Mouse (Mus musculus) hindbrain, embryonic 10.5 days (tissue): ENCODE measurements at regions not wholly inside any gene's neighbourhood (a gene's known extent, or its start where the extent isn't known, plus 50 kb on each side); places are given as distances from the start of the nearest gene placed in this dataset.

Source experiments
- DNase-seq: peaks from one replicate; pipeline ENCODE4 v3.0.0-alpha.2; 2017; ENCODE audit warnings: low spot score
- H3K27ac ChIP-seq: fragments of 300-500 bp; sonication (generic); 2 replicates; pipeline ENCODE4 v1.5.1; 2016; ENCODE audit warnings: mild to moderate bottlenecking, moderate library complexity
- H3K27me3 ChIP-seq: fragments of 300-500 bp; sonication (generic); 2 replicates; pipeline ENCODE4 v1.6.1; 2016; ENCODE audit warnings: mild to moderate bottlenecking; ENCODE audit not compliant: poor library complexity, insufficient read depth, severe bottlenecking
- H3K36me3 ChIP-seq: fragments of 300-500 bp; sonication (generic); 2 replicates; pipeline ENCODE4 v1.6.1; 2016; ENCODE audit warnings: mild to moderate bottlenecking, moderate library complexity
- H3K4me1 ChIP-seq: fragments of 300-500 bp; sonication (generic); replicated peaks from 2 replicates; pipeline ENCODE4 v1.6.1; 2016; ENCODE audit warnings: mild to moderate bottlenecking
- H3K4me3 ChIP-seq: fragments of 300-500 bp; sonication (generic); 2 replicates; pipeline ENCODE4 v1.5.1; 2016; ENCODE audit warnings: mild to moderate bottlenecking, moderate library complexity
- H3K9me3 ChIP-seq: fragments of 300-500 bp; sonication (generic); 2 replicates; pipeline ENCODE4 v1.6.1; 2016; ENCODE audit warnings: mild to moderate bottlenecking, moderate library complexity
- WGBS: fragments of 180-500 bp; shearing (Covaris S2); methylation state at CpG from one replicate; pipeline ENCODE4 v1.1.7; 2016; 5-methylcytosine and 5-hydroxymethylcytosine counted together

GRCm38 (mm10) chr12:25224201-25224600, 127.3 kb upstream of the Id2 start:
- H3K27ac ChIP-seq, result no peak overlapping the region
- H3K27me3 ChIP-seq, result peaks cover 6% of the 10 kb centered on the region; the same call in 1 of the 2 replicates
- peaks cover 32% of the 10 kb centered on the region for H3K4me1 ChIP-seq
- no peaks in the 10 kb centered on the region for H3K9me3 ChIP-seq
- no peak overlapping the region for H3K4me3 ChIP-seq
- 90% methylated on average over 2 of the region's 2 CpGs for WGBS
- no peaks in the 10 kb centered on the region for H3K36me3 ChIP-seq
- no peak for DNase-seq

- H3K36me3 ChIP-seq, result no peaks in the 10 kb centered on the region
- no peak overlapping the region for H3K27ac ChIP-seq
- H3K4me1 ChIP-seq, result peaks cover 38% of the 10 kb centered on the region
- H3K4me3 ChIP-seq, result no peak overlapping the region
- 86% methylated on average over 4 of the region's 4 CpGs for WGBS
- H3K27me3 ChIP-seq, result peaks cover 6% of the 10 kb centered on the region; the same call in 1 of the 2 replicates
- H3K9me3 ChIP-seq, result no peaks in the 10 kb centered on the region
- no peak for DNase-seq
These were observed 126.6 kb upstream of the Id2 start for GRCm38 (mm10) chr12:25223539-25223938.

- Histone ChIP-seq H3K4me3 (no peak overlapping the region), H3K4me1 (peaks cover 64% of the 10 kb centered on the region), H3K9me3 (no peaks in the 10 kb centered on the region), H3K27me3 (peaks cover 13% of the 10 kb centered on the region), H3K27ac (peak overlapping the region; percentile 65), H3K36me3 (no peaks in the 10 kb centered on the region)
- 11% methylated on average over 4 of the region's 4 CpGs for WGBS
- DNase-seq, result no peak
These were observed 123.8 kb upstream of the Id2 start for GRCm38 (mm10) chr12:25220780-25221106.

- Histone ChIP-seq H3K27ac (peak overlapping the region; percentile 65), H3K36me3 (no peaks in the 10 kb centered on the region), H3K4me3 (no peak overlapping the region), H3K4me1 (peaks cover 69% of the 10 kb centered on the region), H3K27me3 (peaks cover 17% of the 10 kb centered on the region), H3K9me3 (no peaks in the 10 kb centered on the region)
- no peak for DNase-seq
- WGBS, result 60% methylated on average over 9 of the region's 9 CpGs
These were observed 123.3 kb upstream of the Id2 start for GRCm38 (mm10) chr12:25220096-25220779.

GRCm38 (mm10) chr12:25219546-25219945, 122.6 kb upstream of the Id2 start:
- no peaks in the 10 kb centered on the region for H3K9me3 ChIP-seq
- no peak for DNase-seq
- peak overlapping the region; percentile 65; the same call in 1 of the 2 replicates for H3K27ac ChIP-seq
- H3K4me3 ChIP-seq, result no peak overlapping the region
- peaks cover 70% of the 10 kb centered on the region for H3K4me1 ChIP-seq
- H3K36me3 ChIP-seq, result no peaks in the 10 kb centered on the region
- 81% methylated on average over 10 of the region's 10 CpGs for WGBS
- H3K27me3 ChIP-seq, result peaks cover 17% of the 10 kb centered on the region

GRCm38 (mm10) chr12:25216792-25217516, 120.0 kb upstream of the Id2 start:
- 9% methylated on average over 5 of the region's 5 CpGs for WGBS
- Histone ChIP-seq H3K36me3 (no peaks in the 10 kb centered on the region), H3K9me3 (peaks cover 3% of the 10 kb centered on the region; the same call in 1 of the 2 replicates), H3K27me3 (peaks cover 17% of the 10 kb centered on the region), H3K4me1 (peaks cover 70% of the 10 kb centered on the region), H3K4me3 (no peak overlapping the region), H3K27ac (peak overlapping the region; percentile 70)
- peak; percentile 46 for DNase-seq

- peaks cover 3% of the 10 kb centered on the region; the same call in 1 of the 2 replicates for H3K9me3 ChIP-seq
- peaks cover 14% of the 10 kb centered on the region for H3K27me3 ChIP-seq
- WGBS, result 65% methylated on average over 5 of the region's 5 CpGs
- no peak for DNase-seq
- H3K4me3 ChIP-seq, result no peak overlapping the region
- peaks cover 69% of the 10 kb centered on the region for H3K4me1 ChIP-seq
- H3K36me3 ChIP-seq, result no peaks in the 10 kb centered on the region
- H3K27ac ChIP-seq, result 0 out of 2 replicates have a peak overlapping the region, but pooled peaks have one; percentile 8
These were observed 118.3 kb upstream of the Id2 start for GRCm38 (mm10) chr12:25215266-25215665.

GRCm38 (mm10) chr12:25213782-25214478, 117.0 kb upstream of the Id2 start:
- H3K4me3 ChIP-seq, result no peak overlapping the region
- peaks cover 14% of the 10 kb centered on the region for H3K27me3 ChIP-seq
- no peak for DNase-seq
- H3K4me1 ChIP-seq, result peaks cover 69% of the 10 kb centered on the region
- WGBS, result 86% methylated on average over 11 of the region's 11 CpGs
- H3K9me3 ChIP-seq, result peaks cover 3% of the 10 kb centered on the region; the same call in 1 of the 2 replicates
- H3K27ac ChIP-seq, result no peak overlapping the region
- H3K36me3 ChIP-seq, result no peaks in the 10 kb centered on the region

GRCm38 (mm10) chr12:25211331-25211730, 114.4 kb upstream of the Id2 start:
- H3K9me3 ChIP-seq, result peaks cover 3% of the 10 kb centered on the region; the same call in 1 of the 2 replicates
- H3K4me3 ChIP-seq, result no peak overlapping the region
- no peaks in the 10 kb centered on the region for H3K36me3 ChIP-seq
- 77% methylated on average over 6 of the region's 6 CpGs for WGBS
- H3K4me1 ChIP-seq, result peaks cover 56% of the 10 kb centered on the region
- 0 out of 2 replicates have a peak overlapping the region, but pooled peaks have one; percentile 37 for H3K27ac ChIP-seq
- peaks cover 6% of the 10 kb centered on the region; the same call in 1 of the 2 replicates for H3K27me3 ChIP-seq
- no peak for DNase-seq

GRCm38 (mm10) chr12:25210597-25210996, 113.7 kb upstream of the Id2 start:
- no peaks in the 10 kb centered on the region for H3K36me3 ChIP-seq
- H3K4me1 ChIP-seq, result peaks cover 50% of the 10 kb centered on the region
- H3K4me3 ChIP-seq, result no peak overlapping the region
- DNase-seq, result no peak
- WGBS, result 87% methylated on average over 3 of the region's 3 CpGs
- no peak overlapping the region for H3K27ac ChIP-seq
- H3K27me3 ChIP-seq, result peaks cover 3% of the 10 kb centered on the region; the same call in 1 of the 2 replicates
- H3K9me3 ChIP-seq, result peaks cover 3% of the 10 kb centered on the region; the same call in 1 of the 2 replicates

- peaks cover 44% of the 10 kb centered on the region for H3K4me1 ChIP-seq
- WGBS, result 33% methylated on average over 4 of the region's 4 CpGs
- no peak for DNase-seq
- no peaks in the 10 kb centered on the region for H3K27me3 ChIP-seq
- no peak overlapping the region for H3K4me3 ChIP-seq
- no peaks in the 10 kb centered on the region for H3K36me3 ChIP-seq
- H3K9me3 ChIP-seq, result peaks cover 3% of the 10 kb centered on the region; the same call in 1 of the 2 replicates
- H3K27ac ChIP-seq, result peak overlapping the region; percentile 66
These were observed 112.4 kb upstream of the Id2 start for GRCm38 (mm10) chr12:25209333-25209728.

- peaks cover 41% of the 10 kb centered on the region for H3K4me1 ChIP-seq
- H3K36me3 ChIP-seq, result no peaks in the 10 kb centered on the region
- no peak for DNase-seq
- no peaks in the 10 kb centered on the region for H3K27me3 ChIP-seq
- H3K9me3 ChIP-seq, result peaks cover 3% of the 10 kb centered on the region; the same call in 1 of the 2 replicates
- 35% methylated on average over 11 of the region's 11 CpGs for WGBS
- H3K4me3 ChIP-seq, result no peak overlapping the region
- peak overlapping the region; percentile 66 for H3K27ac ChIP-seq
These were observed 111.9 kb upstream of the Id2 start for GRCm38 (mm10) chr12:25208670-25209332.
